Mouse (Mus musculus) urinary bladder, adult 2 months (tissue): ENCODE results near the gene Tex12. TPM values are rescaled to one million over a fixed set of nuclear protein-coding genes. Genes with fewer than 3 reads are reported as not detected.

Source experiments
- DNase-seq: peaks from one replicate; pipeline ENCODE4 v3.0.0; 2022; ENCODE audit warnings: low spot score
- polyA plus RNA-seq: library from polyadenylated mRNA; depleted of rRNA; stranded (reverse); fragments of >200 nt; gene quantifications from 2 replicates; pipeline ENCODE4 v1.2.3, GENCODE M21; 2012

Tex12 gene
- polyA plus RNA-seq, 1 experiment = not detected

DNA sequence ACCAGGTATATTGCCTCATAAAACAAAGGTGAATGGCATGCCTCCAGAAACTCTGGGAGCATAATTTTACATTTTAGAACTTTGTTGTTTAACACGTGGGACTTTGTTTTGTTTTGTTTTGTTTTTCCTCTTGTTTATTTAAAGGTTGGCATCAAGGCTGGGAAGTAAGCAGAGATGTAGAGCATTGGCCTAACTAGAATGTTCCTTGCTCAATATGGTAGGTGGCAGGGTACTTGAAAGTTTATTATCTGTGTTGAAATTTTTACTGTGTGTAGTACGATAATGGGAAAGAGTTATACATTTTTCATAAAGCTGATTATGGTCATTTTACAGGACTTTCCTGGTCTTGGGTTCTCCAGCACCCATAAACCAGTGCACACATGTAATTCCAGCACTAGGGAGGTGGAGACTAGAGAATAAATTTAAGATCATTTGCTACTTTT lies 814 bp upstream of the Tex12 start:
- DNase-seq = no peak

DNA sequence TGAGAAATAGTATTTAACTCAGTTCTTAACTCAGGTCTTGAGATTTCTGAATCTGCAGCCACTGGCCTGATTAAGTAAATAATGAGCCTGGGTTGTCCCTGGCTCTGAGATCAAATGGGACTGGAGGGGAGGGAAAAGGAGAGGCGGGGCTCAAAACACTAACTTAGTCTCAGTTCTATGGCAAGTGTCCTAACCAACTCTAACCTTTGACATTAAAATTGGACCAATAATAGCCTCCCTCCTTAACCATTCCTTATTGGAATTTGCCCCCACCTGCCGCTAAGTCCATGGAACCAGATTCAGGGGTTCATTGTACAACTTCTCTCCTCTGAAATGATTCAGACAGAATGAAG lies 6.1 kb downstream of the Tex12 start, which contains the start of gene Bco2:
Gene Bco2, minus strand, starts transcription at position 88 of the 353 bp plus-strand sequence.
- no peak for DNase-seq

DNA sequence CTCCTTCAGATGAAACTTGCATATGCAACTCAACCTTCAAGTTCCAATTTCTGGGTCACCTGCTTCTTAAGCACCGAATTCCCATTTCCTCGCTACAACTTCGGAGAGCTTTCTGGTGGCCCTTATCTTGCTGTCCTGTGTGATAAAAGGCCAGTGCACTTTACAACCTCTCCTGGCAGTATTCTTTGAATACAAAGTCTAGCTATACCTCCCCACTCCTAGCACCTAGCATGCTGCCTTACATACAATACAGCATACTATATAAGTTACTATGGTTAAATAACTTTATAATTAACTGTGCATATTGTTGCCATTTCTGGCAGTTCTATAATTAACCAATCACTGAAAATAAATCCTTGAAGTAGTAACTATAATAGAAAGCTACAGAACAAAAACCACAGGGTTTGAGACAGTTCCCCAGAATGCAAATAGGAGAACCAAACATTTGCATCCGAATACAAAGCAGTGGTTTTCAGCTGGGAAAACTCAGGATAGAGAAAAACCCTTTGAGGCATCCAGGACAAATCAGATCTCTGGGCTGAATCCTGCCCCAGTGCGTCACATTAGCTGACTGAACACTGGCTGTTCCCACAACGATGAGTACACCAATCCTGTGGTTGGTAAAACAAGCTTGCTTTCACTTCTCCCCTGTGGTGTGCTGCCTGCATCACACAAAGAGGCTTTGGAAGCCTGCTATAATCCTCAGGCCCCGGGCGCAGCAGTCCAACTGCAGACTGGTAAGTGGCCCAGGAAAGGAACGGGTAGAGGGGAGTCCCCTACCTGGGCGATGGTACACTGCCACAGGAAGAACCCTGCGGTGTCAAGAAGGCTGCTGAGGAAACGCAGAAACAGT lies 6.7 kb downstream of the Tex12 start, which contains the start of gene Il18:
Gene Il18, plus strand, starts transcription at position 587 of the 853 bp plus-strand sequence.
- DNase-seq = no peak

DNA sequence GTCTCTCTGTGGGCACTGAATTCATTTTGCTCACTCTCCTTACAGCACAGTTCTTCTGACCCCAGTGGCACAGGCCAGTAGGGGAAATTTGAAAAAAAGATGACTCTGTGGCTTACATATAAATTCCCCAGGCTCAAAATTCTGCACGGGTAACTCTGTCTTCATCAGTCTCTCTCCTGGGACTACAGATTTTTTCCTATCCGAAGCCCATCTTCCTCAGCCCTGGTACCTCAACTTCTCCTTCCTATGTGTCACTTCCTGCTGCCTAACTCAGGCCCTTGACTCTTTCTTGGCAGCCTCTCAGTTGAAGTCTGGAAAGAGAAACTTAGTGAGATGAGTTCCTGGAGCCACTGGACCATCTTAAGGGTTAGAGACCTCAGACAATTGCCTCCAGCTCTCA lies 7.6 kb downstream of the Tex12 start:
- DNase-seq = no peak

DNA sequence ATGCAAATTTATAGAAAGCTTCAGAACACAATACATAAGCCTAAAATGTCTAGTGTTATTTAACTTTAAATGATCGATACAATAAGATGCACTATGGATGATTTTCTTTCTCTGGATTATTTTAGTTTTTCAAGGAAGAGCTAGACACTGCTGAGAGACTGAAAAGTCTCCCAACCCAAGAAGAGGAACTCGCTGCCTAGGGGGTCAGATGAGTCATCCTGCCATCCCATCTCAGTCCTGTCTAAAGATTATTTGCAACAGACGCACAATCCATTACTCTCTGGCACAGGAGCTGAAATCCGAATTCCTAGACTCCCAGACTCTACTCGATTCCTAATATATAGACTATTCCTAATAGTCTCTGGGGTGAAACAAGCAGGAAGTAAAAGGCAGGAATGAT lies 8.9 kb downstream of the Tex12 start:
- no peak for DNase-seq

DNA sequence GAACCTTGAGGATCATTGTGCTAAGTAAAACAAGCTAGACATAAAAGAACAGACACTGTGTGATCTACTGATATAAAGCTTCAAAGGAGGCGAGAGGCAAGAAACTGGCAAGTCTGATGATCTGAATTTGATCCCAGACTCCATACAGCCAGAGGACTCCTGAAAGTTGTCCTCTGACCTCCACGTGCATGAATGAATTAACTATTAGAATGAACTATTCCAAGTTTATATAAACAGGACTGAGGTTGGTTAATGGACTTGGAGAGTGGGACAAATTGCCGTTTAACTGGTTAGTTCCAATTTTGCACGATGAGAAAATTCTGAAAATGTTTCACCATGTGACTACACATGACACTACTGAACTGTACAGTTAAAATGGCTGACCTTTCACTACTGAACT lies 12.2 kb downstream of the Tex12 start:
- DNase-seq = no peak

DNA sequence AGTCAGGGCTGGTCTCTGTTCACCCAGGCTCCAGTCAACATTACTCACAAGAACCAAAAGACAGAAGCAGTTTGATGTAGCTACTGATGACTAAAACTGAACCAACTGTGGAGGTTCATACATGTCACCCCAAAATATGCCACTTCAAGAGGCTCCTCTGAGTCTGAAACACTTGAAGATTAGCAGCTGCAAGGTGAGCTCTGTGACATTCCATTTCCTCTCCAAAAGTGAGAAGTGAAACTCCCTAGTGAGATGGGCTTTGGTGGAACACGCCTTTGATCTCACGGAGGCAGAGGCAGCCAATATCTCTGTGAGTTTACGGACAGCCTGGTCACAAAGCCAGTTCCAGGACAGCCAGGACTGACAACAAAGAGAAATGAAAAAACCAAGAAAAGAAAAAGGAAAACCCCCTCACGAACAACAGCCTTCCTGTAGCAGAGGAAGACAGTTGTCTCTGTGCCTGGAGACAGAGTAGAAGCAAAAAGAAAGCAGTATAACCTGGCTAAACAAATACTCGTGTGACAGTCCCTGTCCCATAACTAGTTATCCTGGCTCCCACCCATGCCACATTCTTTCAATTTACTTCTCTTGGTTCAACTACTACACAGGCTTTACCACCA lies 13.2 kb downstream of the Tex12 start:
- no peak for DNase-seq

DNA sequence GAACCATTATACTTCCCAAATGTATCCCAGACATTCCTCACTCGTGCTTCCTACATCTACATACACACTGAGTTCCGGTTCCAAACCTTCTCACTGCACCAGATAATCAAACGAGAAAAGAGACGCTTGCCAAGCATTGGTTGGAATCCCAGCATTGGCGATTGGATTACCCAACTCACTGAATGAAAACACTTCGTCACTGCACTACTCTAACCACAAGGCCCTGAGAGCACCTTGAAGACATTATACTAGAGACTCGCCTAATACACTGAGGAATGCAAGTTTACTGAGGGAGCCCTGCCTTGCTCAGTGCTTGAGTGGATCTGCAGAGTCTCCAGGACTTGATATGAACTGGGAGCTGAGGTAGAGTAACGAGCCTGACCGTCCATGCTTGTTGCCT lies 18.7 kb downstream of the Tex12 start:
- DNase-seq = no peak

DNA sequence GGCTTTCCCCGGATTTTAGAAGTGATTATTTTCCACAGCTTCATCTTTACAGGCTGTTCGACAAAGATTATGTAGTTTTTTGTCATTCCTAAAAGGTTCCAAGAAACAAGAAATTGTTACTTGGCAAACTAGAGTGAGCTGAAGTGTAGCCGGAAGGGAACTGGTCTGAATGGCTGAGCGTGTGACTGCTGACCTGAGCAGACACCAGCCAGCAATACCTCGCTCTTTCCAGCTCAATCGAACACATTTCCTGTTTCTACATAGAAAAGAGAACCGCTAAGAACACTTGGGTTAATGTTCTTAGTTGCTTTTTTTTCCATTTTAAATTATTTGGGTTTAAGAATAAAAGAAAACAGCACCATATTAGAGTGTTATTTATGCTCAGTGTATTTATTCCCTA lies 21.0 kb downstream of the Tex12 start:
- DNase-seq = no peak

DNA sequence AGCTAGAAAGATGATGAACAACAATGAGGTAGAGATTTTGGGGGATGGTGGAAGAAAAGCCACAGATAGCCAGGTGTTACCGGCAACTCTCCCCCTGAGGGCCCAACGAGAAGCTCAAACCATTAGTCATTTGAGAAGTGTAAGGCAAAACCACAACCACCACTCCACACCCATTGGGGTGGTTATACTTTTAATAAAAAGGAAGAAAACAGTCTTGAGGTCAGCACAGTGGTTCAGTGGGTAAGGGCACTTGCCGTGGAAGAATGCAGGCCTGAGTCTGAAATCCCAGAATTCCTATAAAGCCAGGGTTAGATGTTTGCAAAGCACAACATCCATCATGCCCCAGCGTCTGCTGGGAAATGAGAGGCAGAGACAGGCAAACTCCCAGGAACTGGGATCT lies 23.8 kb downstream of the Tex12 start:
- no peak for DNase-seq

DNA sequence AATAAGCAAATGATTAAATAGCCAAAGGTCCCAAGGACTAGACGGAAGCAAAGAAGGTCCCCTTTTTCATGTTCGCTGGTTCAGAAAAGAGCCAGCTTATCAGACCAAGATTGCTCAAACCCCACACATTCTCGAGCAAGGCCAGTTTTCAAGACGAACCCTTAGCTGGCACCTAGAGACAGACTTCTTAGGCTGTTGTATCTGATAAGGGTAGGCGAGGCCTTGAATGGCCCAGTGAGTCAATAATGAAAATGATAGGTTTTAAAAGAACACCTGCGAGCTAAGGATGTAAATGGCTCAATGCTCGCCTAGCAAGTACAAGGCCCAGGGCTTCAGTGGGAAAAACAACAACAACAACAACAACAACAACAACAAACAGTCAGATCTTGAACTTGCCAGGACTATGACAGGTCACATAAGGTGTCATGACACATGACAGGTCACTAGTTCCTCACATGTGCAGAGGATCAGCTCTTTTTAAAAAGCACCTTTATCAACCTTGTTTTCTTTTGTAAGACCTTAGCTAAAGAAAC lies 24.5 kb downstream of the Tex12 start:
- no peak for DNase-seq

DNA sequence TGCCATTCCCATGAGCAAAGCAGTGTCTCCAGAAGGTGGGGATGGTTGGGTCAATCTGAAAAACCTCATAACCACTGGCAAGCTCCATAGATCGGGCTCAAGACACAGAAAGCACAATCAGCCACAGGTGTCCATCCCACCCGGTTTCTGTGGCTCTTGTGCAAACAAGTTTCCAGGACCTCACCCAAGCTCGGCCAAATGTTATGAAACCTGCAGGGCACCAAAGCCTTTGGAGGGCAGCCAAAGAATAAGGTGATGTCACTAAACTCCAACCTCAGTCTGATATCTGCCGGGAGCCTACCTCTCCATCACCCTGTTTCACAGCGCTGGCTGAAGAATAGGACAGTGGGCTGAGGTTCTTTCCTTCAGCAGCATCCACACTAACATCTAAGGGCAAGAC lies 25.2 kb downstream of the Tex12 start:
- DNase-seq = no peak

DNA sequence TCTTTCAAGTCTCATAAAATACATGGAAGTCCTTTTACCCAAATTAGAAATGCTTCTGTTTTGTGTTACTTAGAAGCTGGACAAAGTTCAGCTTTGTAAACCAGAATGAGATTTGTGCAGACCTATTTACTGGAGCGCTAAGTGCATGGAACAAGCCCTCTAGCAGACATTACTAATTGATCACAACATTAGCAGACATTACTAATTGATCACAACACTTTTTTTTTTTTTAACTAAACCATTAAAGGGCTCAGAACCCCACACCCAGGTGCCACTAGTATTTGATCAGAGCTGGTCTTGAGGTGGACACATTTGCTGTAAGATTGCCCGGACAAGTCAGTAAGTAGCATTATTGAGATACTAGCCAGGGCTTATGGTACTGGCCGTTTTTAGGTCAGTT lies 27.3 kb downstream of the Tex12 start:
- no peak for DNase-seq

DNA sequence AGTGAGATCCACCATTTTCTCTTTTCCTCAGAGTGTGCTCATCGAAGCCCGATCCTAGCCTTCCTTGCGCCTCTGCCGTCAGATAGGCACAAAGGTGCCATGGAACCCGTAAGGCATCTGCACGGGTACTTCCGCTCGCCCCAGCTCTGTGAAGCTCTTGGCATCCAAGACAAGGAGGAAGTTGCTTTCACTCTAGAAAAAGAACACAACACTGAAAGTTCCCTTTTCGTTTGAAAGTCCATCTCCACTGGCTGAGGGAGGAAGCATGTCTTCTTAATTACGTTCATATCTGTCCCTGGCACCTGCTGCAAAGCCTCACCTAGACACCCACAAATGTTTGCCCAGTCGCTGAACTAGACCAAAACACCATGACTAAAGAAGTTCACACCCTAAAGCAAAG lies 27.8 kb downstream of the Tex12 start:
- DNase-seq = no peak

DNA sequence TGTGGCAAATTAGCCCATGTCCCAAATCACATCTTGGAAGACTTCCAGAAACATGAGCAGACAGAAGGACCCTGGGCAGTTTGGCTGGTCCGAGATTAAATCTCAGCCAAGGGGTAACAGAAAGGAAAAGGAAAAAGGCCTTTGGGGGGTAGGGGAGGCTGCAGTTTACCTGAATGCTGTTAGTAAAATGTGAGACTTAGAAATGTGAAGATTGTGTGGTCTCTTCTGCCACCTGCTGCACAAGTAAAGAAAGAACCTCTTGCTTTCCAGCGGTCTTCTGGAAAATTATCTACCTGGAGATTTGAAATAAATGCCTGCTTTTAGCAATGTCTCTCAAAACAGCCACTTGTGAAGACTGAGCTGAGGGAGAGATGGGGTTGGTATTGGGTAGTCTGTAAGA lies 30.2 kb downstream of the Tex12 start:
- no peak for DNase-seq

DNA sequence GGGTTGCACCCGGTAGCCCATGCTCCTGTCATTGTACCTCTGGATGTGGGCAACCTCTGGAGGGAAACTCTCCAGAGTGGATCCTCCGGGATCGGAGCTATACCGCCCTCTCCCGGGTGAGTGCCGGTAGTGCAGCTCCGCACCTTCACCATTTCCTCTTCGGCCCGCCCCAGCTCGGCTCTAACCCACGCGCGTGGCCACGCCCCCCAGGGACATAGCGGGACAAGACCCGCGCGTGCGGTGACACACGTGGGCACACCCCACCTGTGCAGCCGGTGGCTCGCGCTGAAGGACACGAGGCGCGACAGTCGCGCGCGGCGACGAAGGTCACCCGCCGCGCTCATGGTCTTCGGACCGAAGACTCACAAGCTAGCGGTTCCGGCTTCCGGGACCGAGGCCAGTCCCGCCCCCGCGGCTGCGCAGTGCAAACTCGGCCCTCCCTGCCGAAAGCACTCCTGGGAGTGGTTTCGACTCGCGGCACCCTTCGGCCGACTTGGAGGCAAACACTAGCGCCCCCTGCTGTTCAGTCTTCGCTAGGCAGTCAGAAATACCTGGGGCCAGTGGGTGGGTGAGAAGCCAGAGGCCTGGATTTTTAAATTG lies 32.7 kb downstream of the Tex12 start, which contains the start of gene Pts:
Gene Pts, minus strand, starts transcription at position 432 of the 600 bp plus-strand sequence.
- DNase-seq = peak; percentile 96

DNA sequence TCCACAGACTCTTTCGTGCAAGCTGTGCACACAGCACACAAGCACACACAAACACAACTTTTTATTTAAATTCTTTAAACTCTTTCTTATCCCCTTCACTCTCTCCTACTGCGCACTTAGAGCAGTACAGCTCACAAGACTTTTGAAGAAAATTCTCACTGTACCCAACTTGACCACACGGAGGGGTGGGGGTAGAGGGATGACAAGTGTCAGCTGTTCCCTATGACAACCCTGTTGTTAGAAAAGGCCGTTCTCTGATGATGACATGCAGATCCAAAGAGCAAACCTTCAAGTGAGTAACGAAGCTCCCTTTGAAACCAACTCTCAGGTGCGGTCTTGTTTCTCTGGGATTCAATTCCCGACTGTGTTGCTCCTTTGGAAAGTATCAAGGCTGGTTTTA lies 33.3 kb downstream of the Tex12 start:
- no peak for DNase-seq

DNA sequence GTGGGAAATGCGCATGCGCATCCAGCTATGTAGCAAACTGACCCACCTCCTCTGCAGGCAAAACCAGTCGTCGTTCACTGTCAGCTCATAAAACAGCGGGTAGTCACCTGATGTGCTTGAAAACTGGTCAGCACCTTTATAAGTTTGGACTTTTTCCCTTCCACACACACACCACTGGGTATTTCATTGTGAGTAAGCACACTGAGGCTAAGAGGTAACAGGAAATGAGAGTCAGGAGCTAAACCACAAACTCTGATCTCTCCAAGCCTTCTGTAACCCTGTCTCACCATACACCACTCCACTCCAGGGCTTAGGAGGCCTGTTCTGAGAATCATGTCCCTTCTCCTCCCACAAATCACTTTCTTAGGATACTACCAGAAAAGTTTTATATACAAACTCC lies 35.5 kb downstream of the Tex12 start:
- DNase-seq = no peak

DNA sequence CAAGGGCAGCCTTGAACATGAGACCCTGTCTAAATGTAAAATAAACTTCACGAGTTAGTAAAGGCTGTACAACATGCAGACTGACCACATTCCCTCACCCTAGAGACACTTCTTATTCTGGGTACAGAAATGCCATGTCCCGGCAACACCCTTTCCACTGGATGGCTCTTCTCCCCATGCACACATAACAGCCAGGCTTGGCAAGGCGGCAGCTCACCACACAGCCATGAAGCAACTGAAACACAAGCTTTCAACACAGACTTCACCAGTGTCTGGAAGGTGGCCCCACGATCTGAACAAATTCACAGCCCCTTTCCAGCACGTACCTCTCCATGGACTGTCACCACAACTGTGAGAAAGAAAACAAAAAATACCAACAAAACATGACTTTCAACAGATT lies 36.2 kb downstream of the Tex12 start:
- no peak for DNase-seq

DNA sequence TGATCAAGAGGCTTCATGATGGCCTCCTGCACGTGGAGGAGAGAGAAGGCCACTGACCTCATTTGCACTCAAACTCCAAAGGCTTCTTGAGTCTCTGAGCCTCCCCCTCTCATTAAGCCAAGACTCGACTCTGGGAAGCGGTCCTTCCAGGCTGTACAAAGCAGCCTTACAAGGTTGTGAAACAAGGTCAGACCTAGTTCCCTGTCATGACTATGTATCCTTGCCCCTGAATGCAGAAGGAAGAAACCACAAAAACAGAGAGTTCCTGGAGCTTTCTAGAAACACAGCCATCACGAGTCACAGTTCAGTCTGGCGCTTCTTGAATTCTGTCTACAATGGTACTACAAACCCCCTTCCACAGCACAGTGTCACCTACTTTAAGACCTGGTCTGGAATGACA lies 38.6 kb downstream of the Tex12 start:
- DNase-seq = no peak

DNA sequence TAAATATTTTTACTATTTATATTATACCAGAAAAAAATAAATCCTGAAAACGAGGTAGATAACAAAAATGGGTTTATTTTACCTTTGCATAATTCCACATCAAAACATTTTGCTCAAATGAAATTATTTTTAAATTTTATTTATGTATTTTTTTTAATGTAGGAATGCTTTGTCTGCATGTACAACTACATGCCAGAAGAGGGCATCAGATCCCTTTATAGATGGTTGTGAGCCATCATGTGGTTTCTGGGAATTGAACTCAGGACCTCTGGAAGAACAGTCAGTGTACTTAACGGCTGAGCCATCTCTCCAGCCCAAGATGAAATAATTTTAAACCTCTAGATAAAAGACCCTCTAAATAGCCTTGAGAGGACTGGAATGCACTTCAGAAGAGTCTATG lies 39.6 kb downstream of the Tex12 start:
- no peak for DNase-seq

DNA sequence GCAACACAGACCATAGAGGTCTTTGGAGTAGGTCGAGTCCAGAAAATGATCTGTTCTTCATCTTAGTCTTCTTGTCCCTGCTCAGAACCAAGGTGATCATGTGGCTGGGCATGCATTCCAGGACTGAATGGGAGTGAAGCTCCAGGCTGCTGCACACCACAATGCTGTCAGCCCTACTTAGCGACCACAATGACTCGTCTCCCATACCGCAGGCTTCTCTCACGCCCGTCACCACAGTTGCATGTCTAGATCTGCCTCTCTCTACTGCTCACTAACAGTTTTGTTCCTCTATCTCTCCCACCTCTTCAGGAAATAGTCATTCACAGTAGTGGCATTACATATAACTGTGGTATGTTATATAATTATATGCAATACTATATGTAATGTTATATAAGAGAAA lies 40.4 kb downstream of the Tex12 start:
- DNase-seq = no peak

DNA sequence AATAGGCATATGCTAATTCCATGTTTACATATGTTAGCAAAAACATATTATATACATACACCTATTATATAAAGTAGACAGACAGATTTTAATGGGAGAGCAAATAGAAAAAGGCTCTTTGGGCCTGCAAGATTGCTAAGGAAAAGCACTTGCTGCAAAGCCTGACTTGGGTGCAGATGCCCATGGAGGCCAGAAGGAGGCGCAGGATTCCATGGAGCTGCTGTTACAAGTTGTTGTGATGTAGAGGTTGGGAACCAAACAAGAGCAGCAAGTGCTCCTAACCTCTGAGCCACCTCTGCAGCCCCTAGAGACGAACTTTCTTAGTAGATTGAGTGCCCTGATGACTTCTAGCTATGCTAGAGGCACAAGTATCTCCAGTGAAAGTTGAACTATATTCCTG lies 42.3 kb downstream of the Tex12 start:
- DNase-seq = no peak
